Mouse (Mus musculus) left cerebral cortex, adult 9 months (tissue): ENCODE data around the gene H1foo.

ENCODE experiments used
- DNase-seq, 2 experiments: peaks; one replicate each; pipeline ENCODE4 v3.0.0; 2022; ENCODE audit warnings: low spot score in 2 of 2

The H1foo gene

DNA sequence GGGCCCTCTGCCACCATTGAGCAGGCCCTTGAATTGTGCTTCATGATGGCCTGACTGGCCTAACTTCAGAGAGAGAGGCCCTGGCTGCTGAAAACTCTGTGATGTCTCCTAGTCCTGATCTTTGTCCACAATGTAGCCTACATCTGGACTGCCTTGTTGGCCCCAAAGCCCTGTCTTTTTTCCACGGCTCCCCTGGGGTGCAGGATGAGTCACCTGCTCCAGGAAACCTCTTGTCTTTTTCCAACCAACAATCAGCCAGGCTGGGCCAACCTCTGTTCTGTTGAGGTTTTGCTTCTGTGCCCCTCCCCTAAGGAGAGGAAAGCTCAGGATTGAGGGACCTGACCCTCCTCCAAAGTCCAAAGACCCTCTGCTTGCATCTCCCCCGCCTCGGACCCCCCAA is 17.0 kb downstream of the H1foo start:
- DNase-seq: no peak

DNA sequence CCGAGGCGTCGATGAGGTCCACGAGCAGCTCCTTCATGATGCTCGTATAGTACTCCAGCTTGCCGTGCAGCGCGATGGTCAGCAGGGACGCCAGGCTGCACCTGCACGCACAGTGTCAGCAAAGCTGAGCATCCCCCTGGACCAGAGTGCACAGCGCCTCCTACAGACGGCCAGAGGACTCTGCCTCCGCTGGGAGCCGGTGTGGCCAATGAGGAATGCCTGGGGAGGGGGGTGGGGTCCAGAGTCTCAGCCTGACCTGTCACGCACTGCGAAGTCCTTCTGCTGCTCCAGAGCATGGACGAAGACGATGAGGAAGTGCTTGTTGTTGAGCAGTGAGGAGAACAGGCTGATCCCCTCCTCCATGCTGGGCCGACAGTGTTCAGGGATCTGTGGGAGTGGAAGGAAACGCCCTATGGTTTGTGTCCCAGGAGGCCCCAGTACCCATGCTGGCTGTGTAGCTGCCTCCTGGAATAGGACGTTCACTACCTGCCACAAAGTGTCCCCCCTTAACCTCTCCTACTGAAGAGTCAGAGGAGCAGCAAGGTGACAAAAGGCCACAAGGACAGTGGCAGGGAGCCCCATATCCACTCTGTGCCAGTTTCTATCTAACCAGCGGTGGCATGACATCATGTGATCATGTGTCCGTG is 17.8 kb downstream of the H1foo start:
- DNase-seq: no peak

- DNase-seq: no peak
These were observed 18.9 kb downstream of the H1foo start for GRCm38 (mm10) chr6:115963656-115964055.

GRCm38 (mm10) chr6:115966227-115966966 is 21.7 kb downstream of the H1foo start:
- DNase-seq: no peak

DNA sequence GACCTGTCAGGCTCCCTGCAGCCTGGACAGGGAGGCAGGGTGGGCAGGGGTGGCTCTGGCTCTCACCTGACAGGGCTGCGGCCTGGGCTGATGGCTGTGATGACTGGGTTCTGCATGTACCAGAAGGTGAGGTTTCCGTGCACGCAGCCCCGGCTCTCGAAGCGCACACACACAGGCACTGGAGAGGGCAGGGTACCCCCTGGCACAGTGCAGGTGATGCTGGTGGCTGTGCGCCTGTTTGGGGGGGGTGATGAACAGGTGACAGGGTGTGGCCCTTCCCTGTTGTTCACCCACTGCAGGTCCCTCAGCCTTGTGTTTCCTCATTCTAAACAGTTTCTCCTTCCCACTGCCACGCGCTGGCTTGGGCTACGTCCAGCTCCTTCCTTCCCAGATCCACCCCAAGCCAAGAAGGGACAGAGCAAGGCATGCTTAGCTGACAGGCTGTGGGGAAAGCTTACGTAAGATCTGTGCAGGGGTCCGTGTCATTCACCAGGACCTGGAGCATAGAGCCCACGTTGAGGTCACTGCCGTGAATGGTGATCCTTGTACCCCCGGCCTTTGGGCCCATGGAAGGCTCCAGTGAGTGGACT is 22.6 kb downstream of the H1foo start:
- no peak for DNase-seq

DNA sequence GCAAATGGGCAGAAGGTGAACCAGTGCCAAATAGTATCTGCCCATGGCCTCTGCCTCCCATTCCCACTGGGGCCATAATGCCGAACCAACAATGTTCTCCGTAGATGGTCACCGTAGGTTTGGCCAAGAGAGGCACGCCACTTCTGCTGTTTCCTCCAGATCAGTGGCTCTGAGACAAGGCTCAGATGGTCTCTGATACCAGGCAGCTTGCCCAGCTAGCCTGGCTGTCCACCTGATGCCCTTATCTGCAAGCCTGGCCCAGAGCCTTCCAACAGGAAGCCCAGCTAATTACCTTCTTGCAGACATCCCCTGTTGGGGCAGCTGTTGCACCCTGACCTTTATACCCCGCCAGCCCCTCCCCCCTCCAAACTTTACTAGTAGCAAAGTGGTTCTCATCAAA is 23.3 kb downstream of the H1foo start:
- DNase-seq: no peak

DNA sequence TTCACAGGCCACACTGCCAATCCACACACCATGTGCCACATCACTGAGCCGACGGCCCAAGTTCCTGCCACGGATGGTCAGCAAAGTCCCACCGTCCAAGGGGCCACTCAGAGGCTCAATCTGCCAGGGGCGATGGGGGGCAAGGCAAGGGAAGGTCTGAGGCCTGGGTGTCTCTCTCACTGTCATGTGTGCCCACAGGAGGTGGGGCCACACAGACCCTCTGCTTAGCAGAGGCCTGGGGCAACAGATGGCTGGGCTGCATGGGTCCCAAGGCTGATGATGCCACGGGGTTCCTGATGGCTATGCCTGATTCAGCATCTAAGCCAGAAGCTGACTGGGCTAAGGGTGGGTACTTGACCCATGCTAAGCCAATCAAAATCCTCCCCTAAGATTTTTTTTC is 24.0 kb downstream of the H1foo start:
- DNase-seq: no peak

- DNase-seq: no peak
These were observed 24.4 kb downstream of the H1foo start for GRCm38 (mm10) chr6:115969103-115969502.

DNA sequence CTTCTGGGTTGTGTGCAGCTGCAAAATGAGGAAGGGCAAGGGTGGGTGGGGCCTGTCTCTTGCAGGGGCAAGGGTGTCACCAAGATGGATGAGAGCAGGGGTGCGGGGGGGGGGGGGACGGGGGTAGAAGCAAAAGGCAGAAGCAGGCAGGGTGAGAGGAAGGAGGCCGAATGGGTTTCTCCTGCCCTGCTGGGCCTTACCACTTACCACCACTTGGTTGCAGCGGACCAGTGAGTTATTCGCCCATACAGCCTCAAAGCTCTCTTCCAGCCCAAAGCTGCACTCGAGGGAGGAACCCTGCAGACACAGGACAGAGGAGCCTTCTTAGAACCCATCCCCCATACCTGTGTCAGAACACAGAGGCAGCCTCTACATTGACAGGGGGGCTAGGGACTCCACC is 25.2 kb downstream of the H1foo start:
- no peak for DNase-seq

GRCm38 (mm10) chr6:115971273-115972060 is 26.7 kb downstream of the H1foo start:
- DNase-seq: no peak

DNA sequence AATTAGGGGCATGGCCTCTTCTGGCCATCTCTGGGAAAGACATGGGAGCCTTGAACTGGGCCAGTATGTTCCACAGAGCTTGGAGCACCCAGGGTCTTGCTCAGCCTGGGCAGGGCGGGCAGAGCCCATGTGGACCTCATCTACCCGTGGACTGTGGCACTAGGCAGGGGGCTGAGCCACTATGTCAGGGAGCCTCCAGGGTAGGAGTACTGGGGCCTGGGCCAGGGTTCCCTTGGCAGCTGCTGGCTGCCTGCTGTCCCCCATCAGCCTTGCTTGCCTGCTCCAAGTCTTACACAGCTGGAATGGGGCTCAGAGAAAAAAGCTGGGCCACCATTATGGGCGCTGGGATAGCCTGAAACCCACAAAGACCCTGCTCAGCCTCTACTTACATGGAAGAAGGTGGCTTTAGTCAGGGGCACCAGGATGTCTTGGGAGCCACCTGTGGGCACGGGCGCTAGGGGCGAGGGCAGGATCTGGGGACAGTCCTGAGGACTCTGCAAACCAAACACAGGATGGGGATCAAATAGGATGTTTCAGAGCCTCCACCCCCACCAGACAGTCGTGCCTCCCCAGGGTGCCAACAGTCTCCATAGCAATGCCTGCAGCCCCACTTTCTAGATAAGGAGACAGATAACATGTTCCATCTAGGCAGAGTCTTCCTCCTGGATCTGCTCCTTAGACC is 27.5 kb downstream of the H1foo start:
- DNase-seq: no peak

DNA sequence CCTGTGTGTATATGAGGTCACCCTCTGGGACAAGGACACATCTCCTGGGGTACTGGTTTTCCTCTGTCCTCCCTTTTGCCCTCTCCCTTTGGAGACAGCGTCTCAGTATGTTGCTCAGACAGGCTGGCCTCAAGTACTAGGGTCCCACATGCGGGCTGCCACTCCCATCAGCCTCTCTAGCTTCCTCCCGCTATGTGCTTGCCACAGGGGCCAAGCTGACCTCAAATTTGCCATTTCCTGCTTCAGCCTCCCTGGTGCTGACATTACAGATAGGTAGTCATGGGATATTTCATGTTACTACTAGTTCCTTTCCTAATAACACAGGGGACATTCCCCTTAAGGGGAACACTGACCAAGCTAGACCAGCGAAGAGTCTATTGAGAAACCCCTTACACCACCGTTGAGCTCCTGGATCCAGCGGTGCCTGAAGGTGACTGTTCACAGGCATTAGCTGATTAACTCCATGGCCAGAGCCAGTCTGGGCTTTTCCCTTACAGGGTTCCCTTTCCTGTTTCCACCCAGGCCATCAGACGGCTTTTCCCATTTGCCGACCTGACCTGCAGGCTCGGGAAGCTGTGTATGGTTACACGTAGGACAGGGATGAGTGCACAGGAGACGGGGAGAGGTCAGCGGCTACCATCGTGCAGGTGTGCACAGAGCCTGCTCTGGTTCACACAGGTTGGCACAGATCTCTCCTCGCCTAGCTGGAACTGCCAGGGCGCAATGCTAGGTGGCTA is 28.6 kb downstream of the H1foo start:
- DNase-seq: no peak

- peak in 1 of 2 experiments; percentile 51 for DNase-seq
These were observed 29.3 kb downstream of the H1foo start for GRCm38 (mm10) chr6:115973881-115974662.

DNA sequence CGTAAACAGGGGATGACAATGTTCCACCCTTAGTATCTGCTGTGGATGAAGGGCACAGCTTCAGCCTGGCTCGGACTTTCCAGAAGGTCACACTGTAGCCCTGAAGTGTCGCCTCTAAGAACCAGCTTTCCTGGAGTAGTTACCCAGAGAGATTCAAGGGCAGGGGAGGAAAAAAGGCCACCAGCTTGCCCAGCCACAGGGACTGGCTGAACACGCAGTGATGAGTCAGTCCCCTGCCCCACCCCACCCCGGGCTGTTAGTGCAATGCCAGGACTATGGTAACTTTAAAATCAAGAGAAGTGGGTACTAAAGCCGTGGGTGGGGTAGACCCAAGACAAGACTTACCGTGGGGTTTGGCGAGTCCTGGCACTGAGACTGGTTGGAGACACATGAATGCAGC is 30.9 kb downstream of the H1foo start:
- DNase-seq: no peak

- no peak for DNase-seq
These were observed 33.1 kb downstream of the H1foo start for GRCm38 (mm10) chr6:115977810-115978209.

DNA sequence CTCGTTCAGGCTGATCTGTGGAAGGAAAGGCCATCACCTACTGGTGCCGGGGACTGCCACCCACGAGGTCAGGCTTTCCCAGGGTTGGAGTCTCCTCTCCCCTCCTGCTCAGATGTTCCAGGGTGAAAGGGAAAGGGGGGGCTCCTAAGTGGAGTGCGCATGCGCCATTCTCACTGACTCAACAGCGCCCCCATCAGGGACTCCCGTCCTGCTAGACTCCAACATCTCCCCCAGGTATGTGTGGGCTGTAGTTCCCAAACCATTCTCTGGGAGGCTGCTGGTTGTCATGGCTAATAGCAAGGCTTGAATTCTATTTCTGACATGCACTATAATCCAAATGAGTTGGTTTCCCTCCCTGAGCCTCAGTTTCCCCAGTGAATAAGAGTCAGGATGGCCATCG is 33.9 kb downstream of the H1foo start:
- DNase-seq: no peak

DNA sequence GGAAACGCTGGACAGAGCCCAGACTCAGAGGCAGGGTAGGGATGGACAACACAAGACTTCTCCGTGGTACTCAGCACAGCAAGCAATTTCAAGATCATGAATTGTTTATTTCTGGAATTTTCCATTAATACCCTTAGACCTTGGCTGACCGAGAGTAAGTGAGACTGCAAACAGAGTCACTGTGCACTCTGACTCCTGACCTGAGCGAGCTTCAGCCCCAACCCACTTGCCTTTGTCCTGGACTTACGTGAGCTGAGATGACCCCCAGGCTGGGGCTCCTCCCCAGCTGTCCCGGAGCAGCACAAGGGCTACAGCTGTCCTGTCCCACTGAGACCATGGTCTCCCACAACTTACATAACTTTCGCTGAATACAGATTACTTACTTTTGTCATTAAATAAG is 38.2 kb downstream of the H1foo start:
- no peak for DNase-seq

DNA sequence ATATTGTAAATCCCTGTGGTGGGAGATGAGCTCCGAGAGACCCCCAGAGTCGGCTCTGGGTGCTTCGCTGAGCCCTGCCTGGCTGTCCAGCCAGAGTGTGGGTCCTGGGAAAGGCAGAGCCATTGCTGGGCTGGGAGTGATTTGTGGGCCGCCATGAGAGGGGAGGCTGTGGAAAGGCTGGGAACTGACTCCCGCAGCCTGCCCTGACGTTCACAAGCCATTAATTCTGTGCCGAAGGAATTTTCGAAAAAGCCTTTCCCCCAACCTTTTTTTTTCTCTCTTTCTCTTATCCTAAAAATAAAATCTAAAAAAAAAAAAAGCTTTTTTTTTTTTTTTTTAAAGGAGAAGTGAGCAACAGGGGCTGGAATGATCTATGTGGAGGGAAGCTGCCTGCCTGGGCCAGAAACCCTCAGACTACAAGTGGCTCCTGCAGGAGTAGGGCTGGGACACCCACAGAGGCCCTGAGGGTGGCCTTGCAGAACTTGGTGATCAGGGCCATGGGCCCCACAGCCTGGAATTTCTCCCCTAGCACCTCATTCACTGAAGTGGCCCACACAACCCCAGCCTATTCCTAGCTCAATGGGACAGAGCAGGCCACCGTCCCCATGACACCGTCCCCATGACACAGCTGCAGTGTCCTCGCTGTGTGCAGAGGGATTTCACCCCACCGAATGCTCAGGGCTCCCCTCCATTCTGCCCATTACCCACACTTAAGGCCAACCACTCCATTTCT is 38.7 kb downstream of the H1foo start:
- no peak for DNase-seq

- DNase-seq: no peak
These were observed 39.8 kb downstream of the H1foo start for GRCm38 (mm10) chr6:115984580-115984979.

GRCm38 (mm10) chr6:115985622-115986021 is 40.9 kb downstream of the H1foo start:
- no peak for DNase-seq
